ENCODE assay signal across 9 mouse cellular contexts in the genomic region with DNA sequence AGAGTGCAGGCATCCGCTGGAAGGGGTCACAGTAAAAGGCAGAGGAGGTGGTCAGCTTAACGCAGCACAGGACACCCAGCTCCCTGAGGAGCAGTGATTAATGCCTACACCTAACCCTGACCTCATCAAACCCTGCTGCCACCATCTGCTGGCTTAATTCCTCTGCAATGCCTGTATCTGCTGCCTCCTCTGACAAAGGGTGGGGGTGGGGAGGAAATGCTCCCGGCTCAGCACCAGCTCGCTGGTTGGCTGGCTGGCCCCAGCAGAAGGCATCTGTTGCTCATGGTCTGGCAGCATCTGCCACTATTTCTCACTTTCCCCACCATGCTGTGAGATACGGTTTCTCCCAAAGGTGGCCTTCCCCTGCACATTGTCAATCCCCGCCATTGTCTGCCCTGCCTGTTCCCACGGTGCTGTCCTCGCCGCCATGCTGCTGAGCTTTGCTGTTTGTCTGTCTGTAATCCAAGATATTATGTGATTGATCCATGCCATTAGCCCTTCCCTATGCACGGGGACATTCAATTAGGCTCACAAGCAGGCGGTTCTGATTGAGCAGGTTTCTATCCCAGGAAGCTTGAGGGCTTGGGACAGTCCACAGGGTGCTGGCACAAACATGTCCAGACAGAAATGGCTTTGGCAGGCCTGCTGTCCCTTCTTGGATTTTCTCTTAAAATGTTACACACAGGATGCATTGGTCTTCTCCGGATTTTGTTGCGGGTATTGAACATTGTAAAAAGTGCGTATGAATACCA. TPM values are rescaled to one million over a fixed set of nuclear protein-coding genes. Genes with fewer than 3 reads are reported as not detected.
DNase-seq lines count a peak whose midpoint lies in the region; ATAC-seq and TF ChIP-seq lines count a peak whose summit lies in the region.
"Had no signal": no experiment of that assay in that cellular context is flagged by ENCODE, and none has a peak within 500 bp of the region (broad histone marks: within the 10 kb centered on the region; RNA-seq: fewer than 3 reads in every experiment).

No protein-coding gene starts in this region.

- TF ChIP-seq POLR2A in ES-Bruce4 (IDR thresholded peaks at IDR 0.05; ENCODE audit: insufficient read depth, low read length) = no peak

- TF ChIP-seq CTCF in ES-Bruce4 (IDR thresholded peaks at IDR 0.05; ENCODE audit: low read depth, low read length) = peak; percentile 10

- H3K27me3 ChIP-seq in ES-Bruce4 (ENCODE audit: control insufficient read depth, insufficient read depth, low read length, poor library complexity, severe bottlenecking) = no peaks in the 10 kb centered on the region
- H3K27me3 ChIP-seq in forebrain, embryonic 10.5 days (ENCODE audit: poor library complexity, severe bottlenecking) = 0 out of 2 replicates have a peak, but pooled peaks cover 5% of the 10 kb centered on the region
- no peaks in the 10 kb centered on the region for H3K27me3 ChIP-seq in limb, embryonic 10.5 days (ENCODE audit: low read depth, poor library complexity, severe bottlenecking)

- WGBS in forebrain, embryonic 10.5 days = 28% methylated on average over 14 of the region's 14 CpGs
- 31% methylated on average over 14 of the region's 14 CpGs for WGBS in limb, embryonic 10.5 days

- DNase-seq in WW6 (ENCODE audit: low read depth, low spot score) = peak; percentile 7
- peak; percentile 62 for DNase-seq in forebrain, embryonic 10.5 days (ENCODE audit: extremely low spot score, low spot score)
- peak; percentile 48 for DNase-seq in limb, embryonic 10.5 days (ENCODE audit: low spot score)
- no peak for DNase-seq in urinary bladder, adult 18-20 months (ENCODE audit: low spot score in 2 of 2)
- no peak for DNase-seq in testis, postnatal 10 days (ENCODE audit: low spot score)
- DNase-seq in left cerebral cortex, adult 18-20 months (ENCODE audit: low spot score in 2 of 2) = no peak
- DNase-seq: liver, embryonic 13.5 days had no signal

- no peaks in the 10 kb centered on the region for H3K36me3 ChIP-seq in ES-Bruce4 (ENCODE audit: control insufficient read depth, insufficient read depth, low read length, poor library complexity, severe bottlenecking)
- no peaks in the 10 kb centered on the region for H3K36me3 ChIP-seq in forebrain, embryonic 10.5 days (replicated peaks)
- no peaks in the 10 kb centered on the region for H3K36me3 ChIP-seq in limb, embryonic 10.5 days
- H3K36me3 ChIP-seq: liver, embryonic 13.5 days had no signal

- TF ChIP-seq EP300 in ES-Bruce4 (IDR thresholded peaks at IDR 0.05; ENCODE audit: insufficient read depth, low read depth, low read length) = no peak

- H3K4me1 ChIP-seq in ES-Bruce4 (ENCODE audit: control insufficient read depth, insufficient read depth, low read length) = no peaks in the 10 kb centered on the region
- H3K4me1 ChIP-seq in forebrain, embryonic 10.5 days = peaks cover 24% of the 10 kb centered on the region
- H3K4me1 ChIP-seq in limb, embryonic 10.5 days = peaks cover 12% of the 10 kb centered on the region
- H3K4me1 ChIP-seq: liver, embryonic 13.5 days had no signal

- no peaks in the 10 kb centered on the region for H3K9me3 ChIP-seq in ES-Bruce4 (replicated peaks; ENCODE audit: control insufficient read depth, insufficient read depth, low read length, poor library complexity, severe bottlenecking)
- no peaks in the 10 kb centered on the region for H3K9me3 ChIP-seq in forebrain, embryonic 10.5 days
- no peaks in the 10 kb centered on the region for H3K9me3 ChIP-seq in limb, embryonic 10.5 days (replicated peaks)
- H3K9me3 ChIP-seq: liver, embryonic 13.5 days had no signal

- no peak overlapping the region for H3K27ac ChIP-seq in ES-Bruce4 (ENCODE audit: insufficient read depth, low read length)
- H3K27ac ChIP-seq in forebrain, embryonic 10.5 days = peak overlapping the region; percentile 85
- peak overlapping the region; percentile 57; the same call in 1 of the 2 replicates for H3K27ac ChIP-seq in limb, embryonic 10.5 days
- H3K27ac ChIP-seq: liver, embryonic 13.5 days had no signal

- no peak for ATAC-seq in CD4-positive, CD25-positive, alpha-beta regulatory T cell, adult 4 months

- 0 out of 2 replicates have a peak overlapping the region, but pooled peaks have one; percentile 2 for H3K4me3 ChIP-seq in ES-Bruce4 (ENCODE audit: low read depth, low read length)
- peak overlapping the region; percentile 18; the same call in 1 of the 2 replicates for H3K4me3 ChIP-seq in forebrain, embryonic 10.5 days
- H3K4me3 ChIP-seq in limb, embryonic 10.5 days = peak overlapping the region; percentile 34
- H3K4me3 ChIP-seq: liver, embryonic 13.5 days had no signal

- H3K9ac ChIP-seq in ES-Bruce4 (ENCODE audit: low read depth, poor library complexity, severe bottlenecking) = no peak overlapping the region
- H3K9ac ChIP-seq: liver, embryonic 13.5 days had no signal

RNA-seq across cellular contexts. Expression of a gene that starts 33.4 kb away (rescaled TPM):
- 1.4 and 2.0 TPM in 2 replicates for polyA plus RNA-seq in ES-Bruce4 (2011; ENCODE audit: insufficient read depth, insufficient read length, low read depth, missing spikeins)
- 53.3 and 56.3 TPM in 2 replicates for polyA plus RNA-seq in forebrain, embryonic 10.5 days (2016; fragmentation: Nextera tagmentation; extraction: Ambion mirVana)
- polyA plus RNA-seq in limb, embryonic 10.5 days (2016; fragmentation: Nextera tagmentation; extraction: Ambion mirVana) = 1.8 and 3.0 TPM in 2 replicates
- polyA plus RNA-seq in CD4-positive, CD25-positive, alpha-beta regulatory T cell, adult 4 months (2017; shearing (Covaris generic)) = under 1 TPM in 1 of 2 experiments, not detected in 1; 0.81 TPM
- 1 to 10 TPM; 5.3 to 7.0 TPM for total RNA-seq in left cerebral cortex, adult 18-20 months (2021)

RNA-seq across cellular contexts. Expression of a gene that starts 52.8 kb away (rescaled TPM):
- polyA plus RNA-seq in ES-Bruce4 (2011; ENCODE audit: insufficient read depth, insufficient read length, low read depth, missing spikeins) = 9.4 and 9.7 TPM in 2 replicates
- 26.4 and 28.5 TPM in 2 replicates for polyA plus RNA-seq in forebrain, embryonic 10.5 days (2016; fragmentation: Nextera tagmentation; extraction: Ambion mirVana)
- polyA plus RNA-seq in limb, embryonic 10.5 days (2016; fragmentation: Nextera tagmentation; extraction: Ambion mirVana) = 22.2 and 27.6 TPM in 2 replicates
- polyA plus RNA-seq in CD4-positive, CD25-positive, alpha-beta regulatory T cell, adult 4 months (2017; shearing (Covaris generic)) = 10 to 100 TPM; 33.3 to 55.1 TPM
- 10 to 100 TPM; 44.0 to 46.6 TPM for total RNA-seq in left cerebral cortex, adult 18-20 months (2021)

Comparison
In these comparisons a context has a peak if more than half of its experiments do, and no peak if none do; other contexts are left out.
1. DNase-seq: peak in WW6 (single experiment), forebrain, embryonic 10.5 days (single experiment) and limb, embryonic 10.5 days (single experiment); none in urinary bladder, adult 18-20 months (0 of 2), testis, postnatal 10 days (single experiment) and left cerebral cortex, adult 18-20 months (0 of 2).
2. RNA of a gene that starts 33.4 kb away (polyA plus RNA-seq): 53.3 to 56.3 TPM in forebrain, embryonic 10.5 days; 1.8 to 3.0 TPM in limb, embryonic 10.5 days, 1.4 to 2.0 TPM in ES-Bruce4 and 0.81 TPM in CD4-positive, CD25-positive, alpha-beta regulatory T cell, adult 4 months; every median in the first group is over 10 times any median in the second.
3. Peak in every context shown above with its lines, with median percentiles within 50 percentile points of each other: H3K4me3 ChIP-seq.